Mouse (Mus musculus): Measurements from ENCODE around the gene Zfp423.

Zfp423 gene

GRCm38 (mm10) chr8:87835924-87836323, 123.5 kb downstream of the Zfp423 start:
- no peaks in the 10 kb centered on the region; the same call in 1 of the 2 replicates for H3K9me3 ChIP-seq (ENCODE audit: low read length)
- H3K4me1 ChIP-seq (replicated peaks; ENCODE audit: low read depth, low read length): peaks cover 69% of the 10 kb centered on the region
- no peak overlapping the region for H3K4me3 ChIP-seq (replicated peaks; ENCODE audit: low read length)
- TF ChIP-seq POU5F1 (IDR thresholded peaks at IDR 0.05; ENCODE audit: borderline replicate concordance, low read length): no peak
- no peak for TF ChIP-seq NANOG (IDR thresholded peaks at IDR 0.05; ENCODE audit: borderline replicate concordance, low read length)
- TF ChIP-seq CTCF (conservative IDR thresholded peaks at IDR 0.05; ENCODE audit: low read length): no peak
- no peaks in the 10 kb centered on the region for H3K36me3 ChIP-seq (ENCODE audit: insufficient read depth, low read length)
- no peaks in the 10 kb centered on the region for H3K27me3 ChIP-seq (ENCODE audit: insufficient read depth, low read length)

- TF ChIP-seq NANOG (IDR thresholded peaks at IDR 0.05; ENCODE audit: borderline replicate concordance, low read length): no peak
Measured at GRCm38 (mm10) chr8:87835411-87835821, 124.0 kb downstream of the Zfp423 start.

GRCm38 (mm10) chr8:87834656-87835055, 124.7 kb downstream of the Zfp423 start:
- Histone ChIP-seq H3K9me3 (ENCODE audit: low read length) (no peaks in the 10 kb centered on the region; the same call in 1 of the 2 replicates), H3K36me3 (ENCODE audit: insufficient read depth, low read length) (no peaks in the 10 kb centered on the region), H3K4me3 (replicated peaks; ENCODE audit: low read length) (no peak overlapping the region), H3K27me3 (ENCODE audit: insufficient read depth, low read length) (no peaks in the 10 kb centered on the region), H3K4me1 (replicated peaks; ENCODE audit: low read depth, low read length) (peaks cover 79% of the 10 kb centered on the region)
- no peak for TF ChIP-seq NANOG (IDR thresholded peaks at IDR 0.05; ENCODE audit: borderline replicate concordance, low read length)
- TF ChIP-seq CTCF (conservative IDR thresholded peaks at IDR 0.05; ENCODE audit: low read length): no peak
- no peak for TF ChIP-seq POU5F1 (IDR thresholded peaks at IDR 0.05; ENCODE audit: borderline replicate concordance, low read length)

More at GRCm38 (mm10) chr8:87835411-87835821, 124.0 kb downstream of the Zfp423 start:
- no peaks in the 10 kb centered on the region for H3K36me3 ChIP-seq (ENCODE audit: insufficient read depth, low read length)
- no peaks in the 10 kb centered on the region for H3K27me3 ChIP-seq (ENCODE audit: insufficient read depth, low read length)
- H3K9me3 ChIP-seq (ENCODE audit: low read length): no peaks in the 10 kb centered on the region; the same call in 1 of the 2 replicates
- no peak overlapping the region for H3K4me3 ChIP-seq (replicated peaks; ENCODE audit: low read length)
- peaks cover 74% of the 10 kb centered on the region for H3K4me1 ChIP-seq (replicated peaks; ENCODE audit: low read depth, low read length)

GRCm38 (mm10) chr8:87833841-87834620, 125.4 kb downstream of the Zfp423 start:
- peak overlapping the region; percentile 65 for H3K4me3 ChIP-seq (replicated peaks; ENCODE audit: low read length)
- H3K36me3 ChIP-seq (ENCODE audit: insufficient read depth, low read length): no peaks in the 10 kb centered on the region
- no peaks in the 10 kb centered on the region for H3K27me3 ChIP-seq (ENCODE audit: insufficient read depth, low read length)
- H3K4me1 ChIP-seq (replicated peaks; ENCODE audit: low read depth, low read length): peaks cover 85% of the 10 kb centered on the region
- TF ChIP-seq CTCF (conservative IDR thresholded peaks at IDR 0.05; ENCODE audit: low read length) (no peak), NANOG (IDR thresholded peaks at IDR 0.05; ENCODE audit: borderline replicate concordance, low read length) (no peak), POU5F1 (IDR thresholded peaks at IDR 0.05; ENCODE audit: borderline replicate concordance, low read length) (no peak)
- H3K9me3 ChIP-seq (ENCODE audit: low read length): no peaks in the 10 kb centered on the region; the same call in 1 of the 2 replicates

- no peaks in the 10 kb centered on the region; the same call in 1 of the 2 replicates for H3K9me3 ChIP-seq (ENCODE audit: low read length)
- peak overlapping the region; percentile 65 for H3K4me3 ChIP-seq (replicated peaks; ENCODE audit: low read length)
- no peak for TF ChIP-seq CTCF (conservative IDR thresholded peaks at IDR 0.05; ENCODE audit: low read length)
- TF ChIP-seq NANOG (IDR thresholded peaks at IDR 0.05; ENCODE audit: borderline replicate concordance, low read length): no peak
- no peak for TF ChIP-seq POU5F1 (IDR thresholded peaks at IDR 0.05; ENCODE audit: borderline replicate concordance, low read length)
Measured at GRCm38 (mm10) chr8:87833339-87833738, 126.1 kb downstream of the Zfp423 start.

GRCm38 (mm10) chr8:87832381-87833325, 126.7 kb downstream of the Zfp423 start:
- Histone ChIP-seq H3K4me3 (replicated peaks; ENCODE audit: low read length) (peak overlapping the region; percentile 65), H3K27me3 (ENCODE audit: insufficient read depth, low read length) (no peaks in the 10 kb centered on the region), H3K9me3 (ENCODE audit: low read length) (no peaks in the 10 kb centered on the region; the same call in 1 of the 2 replicates), H3K36me3 (ENCODE audit: insufficient read depth, low read length) (no peaks in the 10 kb centered on the region), H3K4me1 (replicated peaks; ENCODE audit: low read depth, low read length) (peaks cover 81% of the 10 kb centered on the region)
- TF ChIP-seq CTCF (conservative IDR thresholded peaks at IDR 0.05; ENCODE audit: low read length): no peak
- TF ChIP-seq POU5F1 (IDR thresholded peaks at IDR 0.05; ENCODE audit: borderline replicate concordance, low read length): no peak
- TF ChIP-seq NANOG (IDR thresholded peaks at IDR 0.05; ENCODE audit: borderline replicate concordance, low read length): no peak

More at GRCm38 (mm10) chr8:87833339-87833738, 126.1 kb downstream of the Zfp423 start:
- no peaks in the 10 kb centered on the region for H3K27me3 ChIP-seq (ENCODE audit: insufficient read depth, low read length)
- peaks cover 87% of the 10 kb centered on the region for H3K4me1 ChIP-seq (replicated peaks; ENCODE audit: low read depth, low read length)
- H3K36me3 ChIP-seq (ENCODE audit: insufficient read depth, low read length): no peaks in the 10 kb centered on the region

GRCm38 (mm10) chr8:87831567-87831966, 127.8 kb downstream of the Zfp423 start:
- H3K9me3 ChIP-seq (ENCODE audit: low read length): no peaks in the 10 kb centered on the region
- H3K4me3 ChIP-seq (replicated peaks; ENCODE audit: low read length): peak overlapping the region; percentile 49
- H3K4me1 ChIP-seq (replicated peaks; ENCODE audit: low read depth, low read length): peaks cover 73% of the 10 kb centered on the region
- H3K27me3 ChIP-seq (ENCODE audit: insufficient read depth, low read length): no peaks in the 10 kb centered on the region
- no peak for TF ChIP-seq POU5F1 (IDR thresholded peaks at IDR 0.05; ENCODE audit: borderline replicate concordance, low read length)
- TF ChIP-seq NANOG (IDR thresholded peaks at IDR 0.05; ENCODE audit: borderline replicate concordance, low read length): no peak
- no peak for TF ChIP-seq CTCF (conservative IDR thresholded peaks at IDR 0.05; ENCODE audit: low read length)
- peaks cover under 1% of the 10 kb centered on the region; the same call in 1 of the 2 replicates for H3K36me3 ChIP-seq (ENCODE audit: insufficient read depth, low read length)

GRCm38 (mm10) chr8:87831116-87831515, 128.3 kb downstream of the Zfp423 start:
- H3K9me3 ChIP-seq (ENCODE audit: low read length): no peaks in the 10 kb centered on the region
- H3K4me1 ChIP-seq (replicated peaks; ENCODE audit: low read depth, low read length): peaks cover 71% of the 10 kb centered on the region
- H3K27me3 ChIP-seq (ENCODE audit: insufficient read depth, low read length): no peaks in the 10 kb centered on the region
- TF ChIP-seq CTCF (conservative IDR thresholded peaks at IDR 0.05; ENCODE audit: low read length): no peak
- peaks cover 5% of the 10 kb centered on the region; the same call in 1 of the 2 replicates for H3K36me3 ChIP-seq (ENCODE audit: insufficient read depth, low read length)
- H3K4me3 ChIP-seq (replicated peaks; ENCODE audit: low read length): peak overlapping the region; percentile 49
